Mouse (Mus musculus) brain, embryonic 14.5 days (tissue): ENCODE data around the gene Tnrc6c. TPM values are rescaled to one million over a fixed set of nuclear protein-coding genes. Genes with fewer than 3 reads are reported as not detected.

Source experiments
- DNase-seq: peaks from one replicate; pipeline ENCODE4 v3.0.0-alpha.2; 2011; ENCODE audit warnings: low read depth
- CTCF ChIP-seq: fragments of 200-500 bp; IDR thresholded peaks from 2 replicates; pipeline ENCODE4 v1.5.1; 2012; ENCODE audit warnings: inconsistent platforms, mild to moderate bottlenecking, moderate library complexity, borderline replicate concordance; ENCODE audit not compliant: insufficient read depth, insufficient read length; ENCODE audit errors: extremely low read depth
- POLR2A ChIP-seq: fragments of 200-500 bp; IDR thresholded peaks from 2 replicates; pipeline ENCODE4 v1.6.1; 2012; ENCODE audit warnings: mild to moderate bottlenecking, inconsistent platforms, borderline replicate concordance; ENCODE audit not compliant: poor library complexity, insufficient read depth, insufficient read length, severe bottlenecking; ENCODE audit errors: extremely low read depth
- polyA plus RNA-seq: library from polyadenylated mRNA; depleted of rRNA; stranded (reverse); fragments of >200 nt; gene quantifications from 2 replicates; pipeline ENCODE4 v1.2.3, GENCODE M21; 2012

Gene Tnrc6c
- polyA plus RNA-seq, 1 experiment, result 82.0 TPM

DNA sequence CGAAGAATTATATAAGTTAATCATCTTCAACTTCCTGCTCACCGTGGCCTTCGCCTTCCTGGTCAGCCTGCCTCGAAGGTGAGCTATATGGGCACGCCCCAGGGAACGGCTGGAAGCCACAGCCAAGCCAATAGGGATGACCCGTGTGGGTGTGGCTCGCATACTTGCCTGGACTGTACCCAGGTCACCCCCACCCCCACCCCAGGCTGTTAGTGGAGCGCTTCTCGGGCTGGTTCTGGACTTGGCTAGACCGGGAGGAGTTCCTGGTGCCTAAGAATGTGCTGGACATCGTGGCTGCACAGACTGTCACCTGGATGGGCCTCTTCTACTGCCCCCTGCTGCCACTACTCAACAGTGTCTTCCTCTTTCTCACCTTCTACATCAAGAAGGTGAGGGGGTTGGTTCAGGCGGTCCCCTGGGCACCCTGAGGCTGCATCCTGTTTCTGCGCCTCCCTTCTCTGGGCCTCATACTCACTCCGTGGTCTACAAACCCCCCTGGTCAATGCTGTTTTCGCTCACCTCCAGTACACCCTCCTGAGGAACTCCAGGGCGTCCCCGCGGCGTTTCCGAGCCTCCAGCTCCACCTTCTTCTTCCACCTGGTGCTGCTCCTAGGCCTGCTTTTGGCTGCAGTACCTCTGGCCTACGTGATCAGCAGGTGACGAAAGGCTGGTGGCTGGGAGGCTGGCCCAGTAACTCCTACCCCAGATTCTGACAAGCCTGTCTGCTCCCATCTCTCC lies 136.8 kb downstream of the Tnrc6c start:
- TF ChIP-seq POLR2A (no peak), CTCF (0 out of 2 replicates have a peak, but pooled peaks have one; percentile 0)

DNA sequence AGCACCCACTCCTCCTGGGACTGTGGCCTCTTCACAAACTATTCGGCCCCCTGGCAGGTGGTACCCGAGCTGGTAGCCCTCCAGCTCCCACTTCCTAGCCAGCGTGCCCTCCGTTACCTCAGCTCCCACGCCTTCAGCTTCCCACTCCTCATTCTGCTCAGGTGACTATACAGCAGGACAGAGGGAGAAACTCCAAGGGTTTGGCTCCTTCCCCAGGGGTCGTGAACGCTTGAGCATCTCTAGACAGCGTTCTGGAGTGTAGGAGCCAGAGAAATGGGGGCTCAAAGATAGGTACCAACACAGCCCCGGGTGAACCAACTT lies 137.3 kb downstream of the Tnrc6c start:
- no peak for TF ChIP-seq POLR2A
- TF ChIP-seq CTCF, result no peak
- DNase-seq, result no peak

More for the DNA sequence above, 136.8 kb downstream of the Tnrc6c start:
- DNase-seq, result no peak

DNA sequence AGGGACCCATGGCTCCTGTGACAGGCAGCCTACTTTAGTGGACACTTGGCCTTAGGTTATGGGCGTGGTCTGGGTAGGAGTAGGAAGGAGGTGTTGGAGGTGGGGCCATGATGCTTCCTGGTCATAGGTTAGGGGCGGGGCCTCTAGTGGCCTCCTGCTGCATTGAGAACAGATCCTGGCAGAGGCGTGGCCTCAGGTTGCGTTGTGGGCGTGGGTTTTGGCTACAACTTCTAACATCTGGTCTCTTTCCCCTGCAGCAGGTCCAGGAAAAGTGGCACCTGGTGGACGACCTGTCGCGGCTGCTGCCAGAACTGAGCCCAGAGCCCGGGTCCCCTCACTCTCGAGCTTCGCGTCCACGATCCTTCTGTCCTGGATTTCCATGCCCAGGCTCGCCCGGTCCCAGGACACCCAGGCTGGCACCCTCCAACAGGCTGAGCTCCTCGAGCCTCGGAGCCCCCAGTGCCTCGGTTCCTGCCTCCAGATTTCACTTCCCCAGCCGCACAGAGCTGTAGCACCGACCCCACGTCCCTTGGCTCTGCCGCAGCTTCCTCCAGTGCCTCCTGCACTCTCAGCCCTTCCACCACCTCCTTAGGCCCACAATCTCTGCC lies 138.3 kb downstream of the Tnrc6c start:
- TF ChIP-seq CTCF (no peak), POLR2A (no peak)
- no peak for DNase-seq

DNA sequence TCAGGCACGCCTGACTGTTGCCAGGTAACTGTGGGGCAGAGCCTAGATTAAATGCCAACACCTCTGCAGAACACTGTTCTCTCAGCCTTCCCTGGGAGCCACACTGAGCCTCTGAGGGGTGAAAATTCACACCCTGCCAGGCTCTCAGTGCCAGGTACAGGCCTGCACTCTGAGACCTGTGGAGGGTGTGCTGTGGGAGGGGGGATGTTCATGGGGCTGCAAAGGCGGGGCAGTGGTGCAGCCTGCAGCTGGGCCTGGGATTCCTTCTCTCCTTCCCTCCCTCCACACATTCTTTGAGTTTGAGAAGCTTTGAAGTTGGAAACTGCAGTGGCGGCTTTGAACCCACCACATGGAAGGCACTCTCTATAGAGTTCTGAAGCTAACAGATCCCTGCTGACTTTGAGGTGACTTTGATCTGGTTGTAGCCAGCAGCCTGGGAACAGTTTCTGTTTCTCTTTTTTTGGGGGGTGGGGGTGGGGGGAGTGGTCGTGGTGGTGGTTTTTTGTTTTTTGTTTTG lies 140.0 kb downstream of the Tnrc6c start:
- DNase-seq, result peak; percentile 23
- TF ChIP-seq CTCF (no peak), POLR2A (no peak)

DNA sequence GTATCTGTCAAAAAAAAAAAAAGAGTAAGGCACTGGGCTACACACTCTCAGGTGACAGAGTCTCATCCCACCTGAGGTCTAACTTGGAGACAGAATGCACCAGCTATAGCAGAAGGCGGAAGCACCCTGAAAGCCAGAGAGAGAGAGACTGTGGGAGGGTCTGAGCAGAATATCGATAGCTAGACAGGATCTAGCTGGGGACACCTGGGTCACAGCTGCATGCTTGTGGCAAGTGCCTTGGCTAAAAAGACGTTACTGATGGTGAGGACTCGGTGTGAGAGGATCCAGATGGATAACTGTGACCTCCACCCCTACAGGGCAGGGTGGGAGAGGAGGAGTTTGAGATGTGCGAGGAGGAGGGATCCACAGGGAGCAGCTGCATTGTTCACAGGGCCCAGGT lies 142.9 kb downstream of the Tnrc6c start:
- TF ChIP-seq CTCF (no peak), POLR2A (no peak)
- no peak for DNase-seq

DNA sequence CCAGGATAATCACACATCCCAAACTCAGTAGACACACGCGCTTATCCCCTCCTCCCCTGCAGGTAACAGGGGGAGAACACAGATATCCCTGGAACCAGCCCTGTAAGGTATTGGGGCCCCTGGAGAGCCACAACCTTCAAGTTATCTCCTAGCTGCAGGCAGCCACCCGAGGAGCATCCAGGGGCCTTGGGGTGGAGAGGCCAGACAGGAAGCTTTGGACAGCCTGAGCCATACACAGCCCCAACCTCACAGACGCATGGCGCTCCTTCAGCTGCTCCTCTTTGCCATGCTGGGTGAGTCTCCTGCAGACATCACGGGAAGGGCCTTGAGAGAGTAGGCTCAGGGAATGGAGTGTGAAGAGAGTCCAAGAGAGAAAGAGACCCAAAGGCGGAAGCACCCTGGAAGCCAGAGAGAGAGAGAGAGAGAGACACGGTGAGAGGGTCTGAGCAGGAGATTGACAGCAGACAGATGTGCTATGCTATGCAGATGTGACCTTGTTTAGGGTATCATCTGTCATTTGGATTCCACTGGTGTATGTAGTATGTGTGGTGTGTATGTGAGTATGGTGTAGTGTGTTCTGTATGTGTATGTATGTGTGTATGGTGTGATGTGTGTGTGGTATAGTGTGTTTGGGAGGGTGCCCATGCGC lies 143.5 kb downstream of the Tnrc6c start, which contains the start of gene 6030468B19Rik:
Gene 6030468B19Rik, plus strand, starts transcription at position 150 of the 649 bp plus-strand sequence.
- TF ChIP-seq CTCF, result no peak
- no peak for TF ChIP-seq POLR2A
- DNase-seq, result no peak

DNA sequence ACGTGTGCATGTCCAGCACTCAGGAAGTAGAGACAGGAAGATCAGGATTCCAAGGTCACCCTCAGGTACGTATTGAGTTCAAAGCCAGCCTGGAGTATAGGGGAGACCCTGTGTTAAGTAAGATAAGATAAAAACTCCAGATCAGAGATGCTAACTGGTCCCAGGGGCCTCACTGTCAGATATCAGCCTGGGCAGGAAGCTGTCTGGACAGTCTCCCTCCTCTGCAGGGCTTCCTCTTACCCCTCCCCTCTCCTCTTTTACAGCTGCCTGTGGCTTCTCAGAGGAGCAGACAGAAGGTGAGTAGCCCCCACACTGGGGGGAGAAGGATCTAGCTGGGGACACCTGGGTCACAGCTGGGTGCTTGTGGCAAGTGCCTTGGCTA lies 144.1 kb downstream of the Tnrc6c start:
- DNase-seq, result no peak
- TF ChIP-seq CTCF (no peak), POLR2A (no peak)

DNA sequence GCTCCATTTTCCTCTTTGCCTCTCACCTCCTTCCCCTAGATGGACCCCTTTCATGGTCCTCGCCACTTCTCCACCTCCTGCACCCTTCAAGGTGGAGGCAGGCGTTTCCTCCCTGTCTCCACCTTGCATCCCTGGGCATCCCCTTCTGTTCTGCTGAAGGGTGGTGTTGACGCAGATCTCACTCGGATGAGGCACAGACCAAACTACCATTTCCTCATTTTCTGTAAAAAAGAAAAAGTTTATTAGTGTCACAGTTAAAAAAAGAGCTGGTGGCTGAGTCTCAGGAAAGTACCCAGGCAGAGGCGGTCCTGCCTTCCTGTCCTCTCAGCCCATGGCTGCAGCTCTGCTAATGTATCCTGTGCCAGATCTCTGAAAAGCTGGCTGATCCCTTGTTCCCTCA lies 145.1 kb downstream of the Tnrc6c start:
- peak; percentile 32 for DNase-seq

DNA sequence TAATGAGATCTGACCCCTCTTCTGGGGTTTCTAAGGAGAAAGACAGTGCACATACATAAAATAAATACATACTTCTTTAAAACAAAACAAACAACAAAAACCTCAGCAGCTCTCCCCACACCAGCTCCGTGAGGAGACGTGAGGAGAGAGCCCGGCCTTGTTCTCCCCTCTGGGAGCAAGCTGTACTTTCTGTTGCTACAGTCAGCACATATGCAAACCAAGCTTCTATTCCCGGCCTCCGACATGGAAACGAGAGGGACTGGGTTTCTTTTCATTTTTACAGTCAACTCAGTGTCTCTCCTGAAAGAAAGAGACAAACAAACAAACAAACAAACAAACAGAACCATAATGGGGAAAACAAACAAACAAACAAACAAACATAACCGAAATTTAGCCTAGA lies 145.9 kb downstream of the Tnrc6c start:
- TF ChIP-seq CTCF (no peak), POLR2A (no peak)
- no peak for DNase-seq

More for the DNA sequence above, 145.1 kb downstream of the Tnrc6c start:
- TF ChIP-seq POLR2A, result no peak
- no peak for TF ChIP-seq CTCF

DNA sequence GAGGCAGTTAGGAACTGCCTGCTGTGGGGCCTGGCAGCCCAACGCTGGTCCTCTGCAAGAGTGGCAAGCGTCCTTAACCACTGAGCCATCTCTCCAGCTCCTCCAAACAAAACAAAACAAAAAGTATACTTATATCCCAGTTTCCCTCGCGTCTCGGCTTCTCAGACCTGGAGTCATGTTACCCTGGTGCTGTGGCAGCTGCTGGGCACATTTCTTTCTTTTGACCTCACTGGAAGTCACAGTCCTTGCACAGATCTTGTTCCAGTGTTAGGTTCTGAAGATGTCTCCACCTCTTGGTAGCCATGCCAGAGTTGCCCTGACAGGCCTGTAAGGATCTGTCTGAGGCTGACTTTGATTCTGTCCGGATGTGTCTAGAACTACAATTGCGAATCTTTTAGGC lies 147.6 kb downstream of the Tnrc6c start:
- TF ChIP-seq CTCF, result no peak
- TF ChIP-seq POLR2A, result no peak
- no peak for DNase-seq

DNA sequence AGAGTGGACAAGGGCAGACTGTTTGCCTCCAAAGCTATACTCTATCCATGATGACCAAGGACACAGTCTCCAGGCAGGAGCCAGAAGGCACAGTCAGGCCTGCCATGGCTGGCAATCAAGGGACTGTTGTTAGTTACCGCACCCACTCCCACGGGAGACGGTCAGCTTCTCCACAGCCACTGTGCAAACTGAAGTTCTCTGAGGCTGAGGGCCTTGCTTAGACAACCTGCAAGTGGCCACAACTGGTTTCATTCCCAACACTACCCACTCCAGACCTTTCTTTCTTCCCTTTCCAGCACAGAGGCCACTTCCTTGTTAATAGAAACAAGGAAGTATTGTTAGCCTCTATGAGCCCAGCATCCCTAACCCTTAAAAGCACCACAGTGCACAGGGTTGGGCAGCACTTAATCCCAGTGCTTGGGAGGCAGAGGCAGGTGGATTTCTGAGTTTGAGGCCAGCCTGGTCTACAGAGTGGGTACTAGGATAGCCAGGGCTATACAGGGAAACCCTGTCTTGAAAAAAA lies 149.1 kb downstream of the Tnrc6c start:
- TF ChIP-seq POLR2A, result no peak
- no peak for TF ChIP-seq CTCF
- no peak for DNase-seq
